8 mouse cellular contexts compared by ENCODE assay signal in the genomic region with DNA sequence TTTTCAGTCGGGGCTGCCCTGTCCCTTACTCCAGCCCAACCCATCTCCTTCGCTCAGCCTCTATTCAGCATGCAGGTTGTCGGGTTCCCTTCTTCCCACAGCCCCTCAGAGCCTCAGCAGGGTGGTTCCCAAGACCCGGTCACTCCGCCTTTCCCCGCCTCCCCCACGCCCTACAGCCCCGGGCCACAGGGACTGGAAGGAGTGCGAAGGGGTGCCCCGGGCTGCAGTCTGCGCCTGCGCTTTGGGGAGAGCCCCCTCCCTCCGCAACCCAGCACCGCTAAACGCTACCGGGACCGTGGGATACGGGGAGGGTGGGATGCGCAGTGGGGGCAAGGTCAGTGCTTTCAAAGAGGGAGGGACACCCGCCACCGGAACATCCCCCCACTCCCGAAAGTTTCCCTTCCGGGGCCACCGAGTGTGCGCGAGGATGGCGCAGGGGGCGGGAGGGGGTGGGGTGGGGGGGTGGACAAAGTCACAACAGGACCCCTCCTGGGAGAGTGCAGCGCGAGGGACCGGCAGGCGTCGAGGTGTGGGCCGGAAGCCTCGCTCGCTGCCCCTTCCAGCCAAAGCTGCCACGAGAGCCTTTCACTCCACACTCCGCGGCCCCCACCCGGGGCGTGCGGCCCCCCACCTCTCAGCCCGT. TPM values are rescaled to one million over a fixed set of nuclear protein-coding genes. Genes with fewer than 3 reads are reported as not detected.
A peak's percentile ranks its signal among the peaks of the same experiment; 100 is the strongest.
DNase-seq lines count a peak whose midpoint lies in the region; ATAC-seq and TF ChIP-seq lines count a peak whose summit lies in the region.

No protein-coding gene starts in this region.

- peak overlapping the region; percentile 82 for H3K4me3 ChIP-seq in embryonic facial prominence, embryonic 13.5 days
- peak overlapping the region; percentile 93 for H3K4me3 ChIP-seq in heart, embryonic 11.5 days (ENCODE audit: low read depth, low read length)
- H3K4me3 ChIP-seq in kidney, postnatal 0 days (replicated peaks; ENCODE audit: low read depth, low read length): peak overlapping the region; percentile 89
- peak overlapping the region; percentile 57 for H3K4me3 ChIP-seq in liver, postnatal 0 days (ENCODE audit: low read depth, low read length)
- H3K4me3 ChIP-seq in neural tube, embryonic 13.5 days: peak overlapping the region; percentile 91

- H3K9me3 ChIP-seq in embryonic facial prominence, embryonic 13.5 days: no peaks in the 10 kb centered on the region
- H3K9me3 ChIP-seq in heart, embryonic 11.5 days (replicated peaks; ENCODE audit: control insufficient read depth, low read length): no peaks in the 10 kb centered on the region
- H3K9me3 ChIP-seq in kidney, postnatal 0 days (replicated peaks; ENCODE audit: low read length): no peaks in the 10 kb centered on the region
- no peaks in the 10 kb centered on the region for H3K9me3 ChIP-seq in liver, postnatal 0 days (ENCODE audit: low read length)
- no peaks in the 10 kb centered on the region for H3K9me3 ChIP-seq in neural tube, embryonic 13.5 days

- TF ChIP-seq EP300 in liver, postnatal 0 days (IDR thresholded peaks at IDR 0.05; ENCODE audit: low read depth): no peak

- WGBS in embryonic facial prominence, embryonic 13.5 days: under 1% methylated on average over 38 of the region's 43 CpGs
- under 1% methylated on average over 43 of the region's 43 CpGs for WGBS in heart, embryonic 11.5 days (ENCODE audit: insufficient replicate concordance)
- WGBS in kidney, postnatal 0 days: 1% methylated on average over 34 of the region's 43 CpGs
- WGBS in liver, postnatal 0 days (ENCODE audit: insufficient replicate concordance): 3% methylated on average over 34 of the region's 43 CpGs
- 0% methylated on average over 40 of the region's 43 CpGs for WGBS in neural tube, embryonic 13.5 days

- H3K4me1 ChIP-seq in embryonic facial prominence, embryonic 13.5 days: peaks cover 40% of the 10 kb centered on the region
- peaks cover 33% of the 10 kb centered on the region for H3K4me1 ChIP-seq in heart, embryonic 11.5 days (ENCODE audit: control insufficient read depth, insufficient read depth, low read length)
- H3K4me1 ChIP-seq in kidney, postnatal 0 days (replicated peaks; ENCODE audit: insufficient read depth, low read length): no peaks in the 10 kb centered on the region; the same call in 1 of the 2 replicates
- peaks cover 11% of the 10 kb centered on the region for H3K4me1 ChIP-seq in liver, postnatal 0 days (ENCODE audit: insufficient read depth)
- peaks cover 56% of the 10 kb centered on the region for H3K4me1 ChIP-seq in neural tube, embryonic 13.5 days (replicated peaks)

- H3K27me3 ChIP-seq in embryonic facial prominence, embryonic 13.5 days: no peaks in the 10 kb centered on the region
- H3K27me3 ChIP-seq in heart, embryonic 11.5 days (ENCODE audit: control insufficient read depth, insufficient read depth, low read length): no peaks in the 10 kb centered on the region
- H3K27me3 ChIP-seq in kidney, postnatal 0 days (ENCODE audit: insufficient read depth, low read length): no peaks in the 10 kb centered on the region
- no peaks in the 10 kb centered on the region for H3K27me3 ChIP-seq in liver, postnatal 0 days (ENCODE audit: insufficient read depth, low read length)
- H3K27me3 ChIP-seq in neural tube, embryonic 13.5 days: no peaks in the 10 kb centered on the region

- H3K27ac ChIP-seq in embryonic facial prominence, embryonic 13.5 days: peak overlapping the region; percentile 96
- H3K27ac ChIP-seq in heart, embryonic 11.5 days (ENCODE audit: low read depth, low read length): peak overlapping the region; percentile 92
- peak overlapping the region; percentile 90 for H3K27ac ChIP-seq in kidney, postnatal 0 days
- peak overlapping the region; percentile 63 for H3K27ac ChIP-seq in liver, postnatal 0 days (ENCODE audit: low read depth)
- peak overlapping the region; percentile 95 for H3K27ac ChIP-seq in neural tube, embryonic 13.5 days (replicated peaks)

- TF ChIP-seq CTCF in kidney, postnatal 0 days (IDR thresholded peaks at IDR 0.05; ENCODE audit: low read depth): no peak
- TF ChIP-seq CTCF in liver, postnatal 0 days (IDR thresholded peaks at IDR 0.05; ENCODE audit: low read depth): no peak

- ATAC-seq in embryonic facial prominence, embryonic 13.5 days (ENCODE audit: insufficient number of reproducible peaks, insufficient read depth, low FRiP score, low TSS enrichment, low read depth): peak; percentile 40
- ATAC-seq in heart, embryonic 11.5 days (replicated peaks; ENCODE audit: insufficient number of reproducible peaks, low FRiP score, low TSS enrichment): peak; percentile 68
- peak; percentile 59 for ATAC-seq in kidney, postnatal 0 days (replicated peaks; ENCODE audit: low FRiP score, low read depth)
- peak; percentile 24 for ATAC-seq in liver, postnatal 0 days
- ATAC-seq in neural tube, embryonic 13.5 days (ENCODE audit: low read depth): peak; percentile 84

- H3K36me3 ChIP-seq in embryonic facial prominence, embryonic 13.5 days: peaks cover 7% of the 10 kb centered on the region
- H3K36me3 ChIP-seq in heart, embryonic 11.5 days (ENCODE audit: control insufficient read depth, insufficient read depth, low read length): no peaks in the 10 kb centered on the region; the same call in 1 of the 2 replicates
- H3K36me3 ChIP-seq in kidney, postnatal 0 days (ENCODE audit: insufficient read depth, low read length): no peaks in the 10 kb centered on the region
- H3K36me3 ChIP-seq in liver, postnatal 0 days (replicated peaks; ENCODE audit: insufficient read depth, low read length): no peaks in the 10 kb centered on the region
- 0 out of 2 replicates have a peak, but pooled peaks cover 3% of the 10 kb centered on the region for H3K36me3 ChIP-seq in neural tube, embryonic 13.5 days

- peak overlapping the region; percentile 85 for H3K4me2 ChIP-seq in embryonic facial prominence, embryonic 13.5 days
- peak overlapping the region; percentile 76 for H3K4me2 ChIP-seq in heart, embryonic 11.5 days
- H3K4me2 ChIP-seq in kidney, postnatal 0 days (ENCODE audit: low read length): peak overlapping the region; percentile 90
- peak overlapping the region; percentile 84 for H3K4me2 ChIP-seq in liver, postnatal 0 days (ENCODE audit: low read depth, low read length)
- H3K4me2 ChIP-seq in neural tube, embryonic 13.5 days: peak overlapping the region; percentile 95

- H3K9ac ChIP-seq in embryonic facial prominence, embryonic 13.5 days: peak overlapping the region; percentile 79
- peak overlapping the region; percentile 58 for H3K9ac ChIP-seq in heart, embryonic 11.5 days (ENCODE audit: low read depth, low read length)
- H3K9ac ChIP-seq in kidney, postnatal 0 days (ENCODE audit: low read depth, low read length): peak overlapping the region; percentile 81
- H3K9ac ChIP-seq in liver, postnatal 0 days (replicated peaks): peak overlapping the region; percentile 55
- peak overlapping the region; percentile 89 for H3K9ac ChIP-seq in neural tube, embryonic 13.5 days

- peak; percentile 37 to 40 for DNase-seq in B cell, adult 2 months
- DNase-seq in adrenal gland, postnatal 10 days: peak; percentile 80
- DNase-seq in kidney, postnatal 0 days (ENCODE audit: low spot score): peak; percentile 78
- DNase-seq in liver, postnatal 0 days: peak; percentile 44
- DNase-seq in thymus, postnatal 0 days (ENCODE audit: low spot score): peak; percentile 59

RNA-seq across cellular contexts. Expression of a gene that starts 0.5 kb away (rescaled TPM):
- total RNA-seq in adrenal gland, postnatal 10 days (2021): 10 to 100 TPM; 19.8 to 34.0 TPM
- 9.4 and 10.3 TPM in 2 replicates for polyA plus RNA-seq in embryonic facial prominence, embryonic 13.5 days (2015; fragmentation: Nextera tagmentation; extraction: Ambion mirVana)
- polyA plus RNA-seq in heart, embryonic 11.5 days (2014; fragmentation: Nextera tagmentation; extraction: Ambion mirVana): 9.0 and 9.1 TPM in 2 replicates
- 6.5 and 8.0 TPM in 2 replicates for polyA plus RNA-seq in kidney, postnatal 0 days (2015; fragmentation: Nextera tagmentation; extraction: Ambion mirVana)
- 0.49 and 0.53 TPM in 2 replicates for polyA plus RNA-seq in liver, postnatal 0 days (2015; fragmentation: Nextera tagmentation; extraction: Ambion mirVana)
- 14.5 and 18.3 TPM in 2 replicates for polyA plus RNA-seq in neural tube, embryonic 13.5 days (2015; fragmentation: Nextera tagmentation; extraction: Ambion mirVana)
- polyA plus RNA-seq in thymus, postnatal 0 days (2015; fragmentation: Nextera tagmentation; extraction: Ambion mirVana): 5.7 and 6.0 TPM in 2 replicates

RNA-seq across cellular contexts. Expression of a gene that starts 17.4 kb away (rescaled TPM):
- 1 to 10 TPM; 6.0 to 6.5 TPM for total RNA-seq in adrenal gland, postnatal 10 days (2021)
- 16.3 and 17.3 TPM in 2 replicates for polyA plus RNA-seq in embryonic facial prominence, embryonic 13.5 days (2015; fragmentation: Nextera tagmentation; extraction: Ambion mirVana)
- 11.9 TPM in 2 replicates for polyA plus RNA-seq in heart, embryonic 11.5 days (2014; fragmentation: Nextera tagmentation; extraction: Ambion mirVana)
- 16.1 and 16.3 TPM in 2 replicates for polyA plus RNA-seq in kidney, postnatal 0 days (2015; fragmentation: Nextera tagmentation; extraction: Ambion mirVana)
- polyA plus RNA-seq in liver, postnatal 0 days (2015; fragmentation: Nextera tagmentation; extraction: Ambion mirVana): 4.7 and 4.9 TPM in 2 replicates
- 19.6 and 21.4 TPM in 2 replicates for polyA plus RNA-seq in neural tube, embryonic 13.5 days (2015; fragmentation: Nextera tagmentation; extraction: Ambion mirVana)
- polyA plus RNA-seq in thymus, postnatal 0 days (2015; fragmentation: Nextera tagmentation; extraction: Ambion mirVana): 24.3 and 24.7 TPM in 2 replicates

Comparison
In these comparisons a context has a peak if more than half of its experiments do, and no peak if none do; other contexts are left out.
1. Peak in every context shown above with its lines: DNase-seq, ATAC-seq, H3K4me3 ChIP-seq and H3K27ac ChIP-seq.
2. ATAC-seq: peak in every context shown above with its lines; median percentile 84 in neural tube, embryonic 13.5 days; 68 in heart, embryonic 11.5 days; 59 in kidney, postnatal 0 days; 40 in embryonic facial prominence, embryonic 13.5 days; 24 in liver, postnatal 0 days.